Mouse (Mus musculus) urinary bladder, adult 2 months (tissue): ENCODE data around the gene Ccdc62. TPM values are rescaled to one million over a fixed set of nuclear protein-coding genes. Genes with fewer than 3 reads are reported as not detected.
A peak's percentile ranks its signal among the peaks of the same experiment; 100 is the strongest.

Experiments used
- DNase-seq: peaks from one replicate; pipeline ENCODE4 v3.0.0; 2022; ENCODE audit warnings: low spot score
- polyA plus RNA-seq: library from polyadenylated mRNA; depleted of rRNA; stranded (reverse); fragments of >200 nt; gene quantifications from 2 replicates; pipeline ENCODE4 v1.2.3, GENCODE M21; 2012

The Ccdc62 gene
- polyA plus RNA-seq, 1 experiment = 15.4 TPM

DNA sequence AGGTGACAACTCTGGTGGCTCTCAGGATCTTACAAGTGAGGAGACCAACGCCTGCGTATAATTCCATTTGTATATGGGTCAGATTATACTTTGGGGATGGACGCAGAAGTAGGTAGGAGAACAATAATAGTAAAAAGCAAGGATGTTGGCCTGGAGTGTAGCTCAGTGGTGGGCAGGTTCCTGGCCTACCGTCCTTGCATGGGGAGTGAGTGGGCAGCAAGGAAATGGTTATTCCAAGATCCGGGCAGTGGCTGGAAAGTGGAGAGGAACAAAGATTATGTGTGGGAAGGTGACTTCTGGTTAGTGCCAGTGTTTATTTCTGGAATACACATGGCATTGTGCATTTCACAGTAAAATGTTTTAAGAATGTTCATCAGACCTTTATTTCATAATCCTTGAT, 5.5 kb downstream of the Ccdc62 start:
- no peak for DNase-seq

GRCm38 (mm10) chr5:123938479-123938878, 8.0 kb downstream of the Ccdc62 start:
- DNase-seq = no peak

GRCm38 (mm10) chr5:123946546-123946945, 16.1 kb downstream of the Ccdc62 start:
- DNase-seq = no peak

DNA sequence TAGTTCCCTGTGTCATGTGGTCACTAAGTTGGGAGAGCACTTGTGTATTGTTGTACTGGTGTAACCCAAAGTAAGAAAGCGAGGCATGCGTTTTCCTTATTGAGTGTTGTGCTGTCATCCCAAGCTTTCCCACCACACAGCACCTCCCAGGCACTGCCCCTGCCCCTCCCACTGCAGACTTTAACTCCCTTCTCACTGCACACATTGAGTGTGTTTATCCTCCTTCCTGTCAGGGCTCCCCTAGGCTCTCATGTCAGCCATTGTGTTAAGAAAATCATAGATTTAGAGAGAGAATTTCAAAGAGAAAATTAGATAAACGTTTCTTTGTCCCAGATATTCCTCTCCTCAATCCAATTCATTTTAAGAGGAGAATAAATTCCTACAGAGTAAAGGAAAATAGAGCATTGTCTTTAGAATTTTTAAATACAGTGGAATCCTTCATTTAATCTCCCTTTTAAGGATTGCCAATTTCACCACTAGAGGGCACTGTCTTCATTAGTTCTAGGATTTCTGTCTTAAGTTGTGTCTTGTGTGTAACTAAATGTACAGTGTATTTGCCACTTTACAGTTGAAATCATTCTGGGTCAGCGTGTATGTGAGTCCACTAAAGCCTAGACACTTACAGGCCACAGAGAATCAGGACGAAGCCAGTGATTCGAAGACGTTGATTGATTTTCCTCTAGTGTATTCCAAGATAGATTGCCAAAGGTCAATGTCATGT, 16.7 kb downstream of the Ccdc62 start:
- no peak for DNase-seq

- no peak for DNase-seq
Measured at GRCm38 (mm10) chr5:123952365-123953045, 22.0 kb downstream of the Ccdc62 start.

DNA sequence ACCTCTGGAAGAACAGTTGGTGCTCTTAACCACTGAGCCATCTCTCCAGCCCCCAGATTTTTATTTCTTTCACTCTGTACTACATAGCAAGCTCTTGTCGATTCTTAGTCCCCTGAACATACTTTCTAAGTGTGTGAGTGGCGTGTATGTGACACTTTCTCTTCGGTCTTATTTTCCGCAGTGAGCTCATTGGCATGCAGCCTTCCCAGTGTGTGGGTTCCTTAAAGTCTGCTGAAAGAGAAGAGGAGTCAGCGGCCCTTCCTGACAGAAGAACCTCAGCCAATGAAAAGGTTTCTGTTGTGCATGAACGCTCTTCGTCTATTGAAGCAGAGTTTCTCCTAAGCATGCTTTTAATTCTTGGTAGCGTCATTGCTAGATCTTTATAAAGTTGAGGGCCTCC, 26.7 kb downstream of the Ccdc62 start:
- no peak for DNase-seq

DNA sequence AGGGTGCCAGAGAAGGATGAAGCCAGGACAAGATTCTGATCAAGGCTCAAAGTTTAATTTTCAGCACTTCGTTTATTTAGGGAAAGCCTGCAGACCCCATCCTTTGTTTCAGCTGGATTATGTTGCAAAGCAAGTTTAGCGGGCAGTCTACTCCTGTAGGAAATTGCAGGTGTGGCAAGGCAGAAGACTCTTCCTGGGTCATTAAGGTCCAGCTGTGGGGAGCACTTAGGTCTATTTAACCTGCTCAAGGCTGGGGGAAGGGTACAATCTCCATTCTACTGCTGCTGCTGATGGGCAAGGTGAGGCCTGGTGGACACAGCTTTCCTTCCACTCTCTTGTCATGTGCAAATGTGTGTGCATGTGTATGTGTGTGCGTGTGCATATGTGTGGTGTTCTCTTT, 28.5 kb downstream of the Ccdc62 start:
- DNase-seq = no peak

- no peak for DNase-seq
Measured at GRCm38 (mm10) chr5:123960129-123960528, 29.6 kb downstream of the Ccdc62 start.

DNA sequence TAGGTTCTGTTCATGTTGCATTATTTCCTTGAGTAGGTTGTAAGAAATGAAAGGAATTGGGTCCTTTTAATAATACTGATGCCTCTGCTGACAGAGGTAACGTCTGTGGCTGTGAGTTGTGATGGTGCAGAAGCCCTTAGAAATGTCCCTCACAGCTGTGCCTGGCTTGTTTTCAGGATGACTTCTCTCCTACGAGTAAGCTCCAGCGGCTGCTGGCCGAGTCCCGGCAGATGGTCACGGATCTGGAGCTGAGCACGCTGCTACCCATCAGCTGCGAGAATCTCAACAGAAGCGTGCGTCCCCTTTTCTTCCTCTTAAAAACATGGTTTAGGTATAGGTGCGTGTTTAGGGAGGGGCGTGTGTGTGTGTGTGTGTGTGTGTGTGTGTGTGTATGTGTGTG, 30.6 kb downstream of the Ccdc62 start:
- DNase-seq = no peak

- no peak for DNase-seq
Measured at GRCm38 (mm10) chr5:123964208-123964607, 33.7 kb downstream of the Ccdc62 start.

DNA sequence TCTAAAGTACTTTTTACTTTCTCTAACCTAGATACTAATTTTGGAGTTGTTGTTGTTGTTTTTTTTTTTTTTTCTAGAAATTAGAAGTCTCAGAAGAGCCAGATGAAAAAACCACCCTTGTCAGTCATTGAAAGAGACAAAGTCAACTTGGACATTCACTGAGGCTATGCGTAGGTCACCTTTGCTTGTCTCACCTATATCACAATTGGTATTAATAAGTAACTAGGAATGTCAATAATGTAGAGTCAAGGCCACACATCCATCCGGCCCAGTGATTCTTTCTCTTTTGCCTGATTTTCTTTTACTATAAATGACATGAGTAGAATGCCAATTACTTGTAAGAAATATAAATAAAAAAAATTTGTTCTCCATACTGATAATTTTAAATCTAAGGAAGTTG, 36.3 kb downstream of the Ccdc62 start:
- no peak for DNase-seq

DNA sequence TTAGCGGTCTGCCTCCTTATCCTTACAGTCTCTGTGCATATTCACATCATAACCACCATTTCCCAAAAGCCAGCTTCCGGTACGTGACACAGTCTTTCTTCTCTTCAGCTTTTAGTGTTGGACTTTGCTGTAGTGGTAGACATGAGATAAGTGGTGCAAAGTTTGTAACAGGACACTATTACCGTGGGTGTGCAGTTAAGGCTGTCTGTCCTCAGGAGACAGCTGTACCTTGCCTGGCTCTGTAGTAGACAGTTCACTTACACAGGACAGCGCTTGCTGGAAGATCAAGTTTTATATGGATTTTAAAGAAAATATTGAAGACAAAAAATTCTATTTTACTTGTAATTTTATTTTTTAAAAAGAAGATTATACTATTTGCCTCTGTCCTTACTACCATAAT, 38.0 kb downstream of the Ccdc62 start:
- DNase-seq = no peak

- DNase-seq = no peak
Measured at GRCm38 (mm10) chr5:123969216-123969615, 38.7 kb downstream of the Ccdc62 start.

GRCm38 (mm10) chr5:123970576-123970975, 40.1 kb downstream of the Ccdc62 start:
- DNase-seq = no peak

GRCm38 (mm10) chr5:123972453-123972852, 42.0 kb downstream of the Ccdc62 start:
- DNase-seq = no peak

- DNase-seq = peak; percentile 73
Measured at GRCm38 (mm10) chr5:123973299-123974178, 43.1 kb downstream of the Ccdc62 start, which contains the start of gene Hip1r. Gene Hip1r (plus strand): TSS chr5:123973628.

GRCm38 (mm10) chr5:123974179-123974485, 43.7 kb downstream of the Ccdc62 start:
- no peak for DNase-seq

GRCm38 (mm10) chr5:123974616-123975111, 44.2 kb downstream of the Ccdc62 start:
- DNase-seq = no peak

DNA sequence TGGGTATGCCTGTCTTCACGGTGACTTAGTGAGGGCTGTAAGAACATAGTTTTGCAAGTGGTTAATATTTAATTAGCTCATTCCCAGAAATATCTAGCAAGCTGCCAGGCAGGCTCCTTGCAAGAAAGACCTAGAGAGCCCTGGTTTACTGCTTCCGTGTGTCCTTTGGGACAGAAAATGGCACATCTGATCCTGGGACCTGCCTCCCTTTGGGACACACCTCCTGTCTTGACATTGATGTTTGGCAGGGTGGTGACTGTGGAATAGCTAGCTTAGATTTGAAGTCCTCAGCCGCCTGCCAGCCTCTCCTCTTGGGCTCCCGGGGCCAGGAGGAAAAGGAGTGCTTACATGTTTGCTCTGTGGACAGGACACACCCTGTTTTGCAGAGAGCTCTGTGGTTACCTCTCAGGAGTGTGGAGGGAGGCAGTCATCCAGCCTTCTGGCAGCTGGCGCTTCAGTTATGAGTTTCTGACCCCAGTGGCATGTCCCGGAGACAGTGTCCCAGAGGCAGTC, 45.2 kb downstream of the Ccdc62 start:
- DNase-seq = no peak

DNA sequence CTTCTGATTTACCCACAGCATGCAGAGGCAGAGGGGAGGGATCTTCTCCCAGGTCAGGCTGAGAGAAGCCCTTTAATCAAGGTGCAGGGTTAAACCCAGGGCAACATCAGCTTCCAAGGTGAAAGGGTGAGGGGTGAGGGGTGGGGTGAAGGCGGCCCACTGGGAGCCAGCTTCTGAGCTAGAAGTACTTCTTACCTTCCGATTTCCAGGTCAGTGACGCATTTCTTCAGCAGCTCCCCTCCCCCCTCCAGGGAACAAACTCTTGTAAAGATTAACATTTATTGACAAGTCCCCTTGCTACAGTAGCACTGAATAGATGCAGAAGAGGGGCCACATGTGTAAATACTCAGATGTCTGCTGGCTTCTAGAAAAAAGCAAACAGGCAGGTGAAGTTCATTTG, 46.8 kb downstream of the Ccdc62 start:
- DNase-seq = no peak

DNA sequence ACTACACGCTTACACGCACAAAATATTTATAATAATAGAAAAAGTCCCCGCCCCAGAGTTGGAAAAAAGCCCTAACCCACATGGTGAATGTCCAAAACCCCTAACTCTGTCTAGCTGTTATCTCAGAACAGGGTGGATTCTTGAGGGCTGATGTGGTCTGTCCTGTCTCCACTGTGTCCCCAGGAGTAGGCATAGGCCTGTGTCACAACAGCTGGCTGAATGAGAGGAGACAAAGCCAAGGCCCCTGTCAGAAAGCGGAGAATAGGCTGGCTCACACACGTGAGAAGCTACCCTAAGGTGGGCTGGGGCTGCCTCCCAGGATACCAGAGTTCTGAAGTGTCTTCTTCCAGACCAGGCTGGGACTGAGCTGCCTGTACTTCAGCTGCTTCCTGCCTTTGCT, 47.7 kb downstream of the Ccdc62 start:
- no peak for DNase-seq
